Mouse (Mus musculus): ENCODE results near the gene Creb3l4. TPM values are rescaled to one million over a fixed set of nuclear protein-coding genes. Genes with fewer than 3 reads are reported as not detected.

Creb3l4 gene
- total and polyA plus RNA-seq, 3 experiments: 0.14 to 0.55 (median 0.16) TPM

GRCm38 (mm10) chr3:90276858-90277257, 33.5 kb upstream of the Creb3l4 start:
- Histone ChIP-seq H3K4me3 (no peak overlapping the region), H3K27me3 (ENCODE audit: control insufficient read depth, insufficient read depth, low read length) (no peaks in the 10 kb centered on the region), H3K27ac (no peak overlapping the region), H3K9ac (ENCODE audit: low read depth, low read length) (no peak overlapping the region), H3K4me1 (ENCODE audit: control insufficient read depth, insufficient read depth, low read length) (no peaks in the 10 kb centered on the region), H3K79me2 (replicated peaks; ENCODE audit: control insufficient read depth, insufficient read depth, low read length) (no peaks in the 10 kb centered on the region), H3K36me3 (ENCODE audit: control insufficient read depth, insufficient read depth, low read length) (no peaks in the 10 kb centered on the region)
- TF ChIP-seq EP300 (IDR thresholded peaks at IDR 0.05; ENCODE audit: insufficient read depth, low read depth, low read length) (no peak), POLR2A (IDR thresholded peaks at IDR 0.05; ENCODE audit: insufficient read depth, low read depth, low read length) (no peak), CTCF (IDR thresholded peaks at IDR 0.05) (no peak)
- no peak for DNase-seq
- intact Hi-C loops (cut with DNase I): no loop called here
- 71% methylated on average over 16 of the region's 16 CpGs for WGBS

- H3K9ac ChIP-seq (ENCODE audit: low read depth, low read length): no peak overlapping the region
- H3K79me2 ChIP-seq (replicated peaks; ENCODE audit: control insufficient read depth, insufficient read depth, low read length): no peaks in the 10 kb centered on the region
- H3K27me3 ChIP-seq (ENCODE audit: control insufficient read depth, insufficient read depth, low read length): no peaks in the 10 kb centered on the region
- no peak overlapping the region for H3K27ac ChIP-seq
- 90% methylated on average over 11 of the region's 11 CpGs for WGBS
- TF ChIP-seq EP300 (IDR thresholded peaks at IDR 0.05; ENCODE audit: insufficient read depth, low read depth, low read length) (no peak), CTCF (IDR thresholded peaks at IDR 0.05) (no peak), POLR2A (IDR thresholded peaks at IDR 0.05; ENCODE audit: insufficient read depth, low read depth, low read length) (no peak)
- no peak overlapping the region for H3K4me3 ChIP-seq
- no peak for DNase-seq
- H3K36me3 ChIP-seq (ENCODE audit: control insufficient read depth, insufficient read depth, low read length): no peaks in the 10 kb centered on the region
- intact Hi-C loops (cut with DNase I): no loop called here
- no peaks in the 10 kb centered on the region for H3K4me1 ChIP-seq (ENCODE audit: control insufficient read depth, insufficient read depth, low read length)
These were observed 32.0 kb upstream of the Creb3l4 start for GRCm38 (mm10) chr3:90275286-90275685.

GRCm38 (mm10) chr3:90273855-90274254, 30.5 kb upstream of the Creb3l4 start:
- TF ChIP-seq EP300 (IDR thresholded peaks at IDR 0.05; ENCODE audit: insufficient read depth, low read depth, low read length) (no peak), CTCF (IDR thresholded peaks at IDR 0.05) (no peak), POLR2A (IDR thresholded peaks at IDR 0.05; ENCODE audit: insufficient read depth, low read depth, low read length) (no peak)
- DNase-seq: no peak
- no peak overlapping the region for H3K4me3 ChIP-seq
- H3K36me3 ChIP-seq (ENCODE audit: control insufficient read depth, insufficient read depth, low read length): no peaks in the 10 kb centered on the region
- H3K27ac ChIP-seq: no peak overlapping the region
- 94% methylated on average over 22 of the region's 22 CpGs for WGBS
- H3K9ac ChIP-seq (ENCODE audit: low read depth, low read length): no peak overlapping the region
- H3K27me3 ChIP-seq (ENCODE audit: control insufficient read depth, insufficient read depth, low read length): no peaks in the 10 kb centered on the region
- no peaks in the 10 kb centered on the region for H3K79me2 ChIP-seq (replicated peaks; ENCODE audit: control insufficient read depth, insufficient read depth, low read length)
- intact Hi-C loops (cut with DNase I): no loop called here
- no peaks in the 10 kb centered on the region for H3K4me1 ChIP-seq (ENCODE audit: control insufficient read depth, insufficient read depth, low read length)

GRCm38 (mm10) chr3:90272170-90272569, 28.9 kb upstream of the Creb3l4 start:
- H3K4me3 ChIP-seq: no peak overlapping the region
- intact Hi-C loops (cut with DNase I): no loop called here
- H3K27me3 ChIP-seq (ENCODE audit: control insufficient read depth, insufficient read depth, low read length): no peaks in the 10 kb centered on the region
- no peak for DNase-seq
- WGBS: 73% methylated on average over 9 of the region's 9 CpGs
- H3K79me2 ChIP-seq (replicated peaks; ENCODE audit: control insufficient read depth, insufficient read depth, low read length): no peaks in the 10 kb centered on the region
- H3K9ac ChIP-seq (ENCODE audit: low read depth, low read length): no peak overlapping the region
- no peaks in the 10 kb centered on the region for H3K4me1 ChIP-seq (ENCODE audit: control insufficient read depth, insufficient read depth, low read length)
- no peaks in the 10 kb centered on the region for H3K36me3 ChIP-seq (ENCODE audit: control insufficient read depth, insufficient read depth, low read length)
- TF ChIP-seq EP300 (IDR thresholded peaks at IDR 0.05; ENCODE audit: insufficient read depth, low read depth, low read length) (no peak), POLR2A (IDR thresholded peaks at IDR 0.05; ENCODE audit: insufficient read depth, low read depth, low read length) (no peak), CTCF (IDR thresholded peaks at IDR 0.05) (no peak)
- H3K27ac ChIP-seq: no peak overlapping the region

GRCm38 (mm10) chr3:90270784-90271183, 27.5 kb upstream of the Creb3l4 start:
- DNase-seq: no peak
- Histone ChIP-seq H3K4me1 (ENCODE audit: control insufficient read depth, insufficient read depth, low read length) (peaks cover 5% of the 10 kb centered on the region; the same call in 1 of the 2 replicates), H3K36me3 (ENCODE audit: control insufficient read depth, insufficient read depth, low read length) (no peaks in the 10 kb centered on the region), H3K27me3 (ENCODE audit: control insufficient read depth, insufficient read depth, low read length) (no peaks in the 10 kb centered on the region), H3K27ac (no peak overlapping the region), H3K9ac (ENCODE audit: low read depth, low read length) (no peak overlapping the region), H3K4me3 (no peak overlapping the region), H3K79me2 (replicated peaks; ENCODE audit: control insufficient read depth, insufficient read depth, low read length) (no peaks in the 10 kb centered on the region)
- intact Hi-C loops (cut with DNase I): no loop called here
- WGBS: 90% methylated on average over 8 of the region's 8 CpGs
- no peak for TF ChIP-seq POLR2A (IDR thresholded peaks at IDR 0.05; ENCODE audit: insufficient read depth, low read depth, low read length)
- no peak for TF ChIP-seq EP300 (IDR thresholded peaks at IDR 0.05; ENCODE audit: insufficient read depth, low read depth, low read length)
- TF ChIP-seq CTCF (IDR thresholded peaks at IDR 0.05): no peak

- H3K79me2 ChIP-seq (replicated peaks; ENCODE audit: control insufficient read depth, insufficient read depth, low read length): no peaks in the 10 kb centered on the region
- H3K36me3 ChIP-seq (ENCODE audit: control insufficient read depth, insufficient read depth, low read length): no peaks in the 10 kb centered on the region
- no peak for TF ChIP-seq POLR2A (IDR thresholded peaks at IDR 0.05; ENCODE audit: insufficient read depth, low read depth, low read length)
- TF ChIP-seq CTCF (IDR thresholded peaks at IDR 0.05): no peak
- TF ChIP-seq EP300 (IDR thresholded peaks at IDR 0.05; ENCODE audit: insufficient read depth, low read depth, low read length): no peak
- 93% methylated on average over 16 of the region's 16 CpGs for WGBS
- H3K27me3 ChIP-seq (ENCODE audit: control insufficient read depth, insufficient read depth, low read length): no peaks in the 10 kb centered on the region
- no peak for DNase-seq
- intact Hi-C loops (cut with DNase I): loop anchor here (5.0 kb wide), 1 partner anchor 57 kb away; the partner anchor contains the start of genes Rab13 and Rps27
- H3K9ac ChIP-seq (ENCODE audit: low read depth, low read length): no peak overlapping the region
- no peak overlapping the region for H3K27ac ChIP-seq
- H3K4me1 ChIP-seq (ENCODE audit: control insufficient read depth, insufficient read depth, low read length): peaks cover 5% of the 10 kb centered on the region; the same call in 1 of the 2 replicates
- H3K4me3 ChIP-seq: no peak overlapping the region
These were observed 25.7 kb upstream of the Creb3l4 start for GRCm38 (mm10) chr3:90268971-90269370.

All from heart, adult 2 months (tissue).